Mouse (Mus musculus) stomach, embryonic 16.5 days (tissue): ENCODE data around the gene Ccl6. TPM values are rescaled to one million over a fixed set of nuclear protein-coding genes. Genes with fewer than 3 reads are reported as not detected.

Experiments
- ATAC-seq: fragments of 200-750 bp; cut with Nextera tagmentation; 2 replicates; pipeline ENCODE4 v1.8.0; 2017; ENCODE audit warnings: moderate number of reproducible peaks, moderate TSS enrichment; ENCODE audit not compliant: insufficient read depth, low FRiP score
- H3K27ac ChIP-seq: fragments of 300-500 bp; sonication (generic); 2 replicates; pipeline ENCODE4 v1.5.1; 2014; ENCODE audit warnings: low read length
- H3K27me3 ChIP-seq: fragments of 300-500 bp; sonication (generic); 2 replicates; pipeline ENCODE4 v1.6.1; 2014; ENCODE audit warnings: low read length, control low read depth, mixed read lengths; ENCODE audit not compliant: control insufficient read depth, insufficient read depth
- H3K36me3 ChIP-seq: fragments of 300-500 bp; sonication (generic); 2 replicates; pipeline ENCODE4 v1.6.1; 2014; ENCODE audit warnings: low read length; ENCODE audit not compliant: control insufficient read depth, insufficient read depth
- H3K4me1 ChIP-seq: fragments of 300-500 bp; sonication (generic); 2 replicates; pipeline ENCODE4 v1.6.1; 2014; ENCODE audit warnings: low read length, control low read depth, mixed read lengths; ENCODE audit not compliant: control insufficient read depth, insufficient read depth
- H3K4me2 ChIP-seq: fragments of 300-500 bp; sonication (generic); 2 replicates; pipeline ENCODE4 v1.6.1; 2014; ENCODE audit warnings: low read depth, low read length, mixed read lengths
- H3K4me3 ChIP-seq: fragments of 300-500 bp; sonication (generic); replicated peaks from 2 replicates; pipeline ENCODE4 v1.5.1; 2014; ENCODE audit warnings: mild to moderate bottlenecking, low read length
- H3K9ac ChIP-seq: fragments of 300-500 bp; sonication (generic); 2 replicates; pipeline ENCODE4 v1.6.1; 2014; ENCODE audit warnings: low read length
- H3K9me3 ChIP-seq: fragments of 300-500 bp; sonication (generic); replicated peaks from 2 replicates; pipeline ENCODE4 v1.6.1; 2016; ENCODE audit warnings: low read length, control low read depth; ENCODE audit not compliant: control insufficient read depth
- WGBS: fragments of 180-500 bp; shearing (Covaris S2); extraction: QIAGEN DNeasy Blood & Tissue Kit; methylation state at CpG from one replicate; pipeline ENCODE4 v1.1.7; 2014; 5-methylcytosine and 5-hydroxymethylcytosine counted together
- polyA plus RNA-seq: library from polyadenylated mRNA; unstranded; fragments of >200 nt; fragmentation: Nextera tagmentation; extraction: Ambion mirVana; gene quantifications from 2 replicates; pipeline ENCODE4 v1.2.1, GENCODE M21; 2015

Ccl6 gene
- polyA plus RNA-seq, 1 experiment from 2014 or later, result 15.6 TPM

DNA sequence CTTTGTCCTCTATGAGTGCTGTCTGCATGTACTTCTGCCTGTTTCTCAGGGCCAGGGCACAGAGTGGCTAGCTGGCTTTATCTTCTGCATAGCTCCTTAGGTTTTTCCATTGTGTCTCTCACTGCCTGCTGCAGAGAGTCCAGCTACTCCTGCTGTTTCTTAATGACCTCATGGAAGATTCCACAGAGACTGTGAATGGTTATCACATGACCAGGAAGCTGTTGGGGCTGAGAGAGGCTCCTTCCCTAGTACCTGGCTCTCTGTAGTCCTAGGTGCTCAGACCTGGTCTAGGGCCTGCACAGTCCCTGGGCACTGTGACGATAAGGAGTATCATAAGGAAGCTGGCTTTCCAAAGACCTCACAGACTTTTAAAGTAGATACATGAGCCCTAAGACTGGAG lies 37.7 kb upstream of the Ccl6 start:
- no peaks in the 10 kb centered on the region for H3K4me1 ChIP-seq
- H3K27me3 ChIP-seq, result no peaks in the 10 kb centered on the region
- WGBS, result 84% methylated on average over 1 of the region's 1 CpGs
- H3K9me3 ChIP-seq, result no peaks in the 10 kb centered on the region
- no peak overlapping the region for H3K4me3 ChIP-seq
- no peak overlapping the region for H3K4me2 ChIP-seq
- H3K36me3 ChIP-seq, result no peaks in the 10 kb centered on the region
- no peak overlapping the region for H3K9ac ChIP-seq
- H3K27ac ChIP-seq, result no peak overlapping the region
- no peak for ATAC-seq

DNA sequence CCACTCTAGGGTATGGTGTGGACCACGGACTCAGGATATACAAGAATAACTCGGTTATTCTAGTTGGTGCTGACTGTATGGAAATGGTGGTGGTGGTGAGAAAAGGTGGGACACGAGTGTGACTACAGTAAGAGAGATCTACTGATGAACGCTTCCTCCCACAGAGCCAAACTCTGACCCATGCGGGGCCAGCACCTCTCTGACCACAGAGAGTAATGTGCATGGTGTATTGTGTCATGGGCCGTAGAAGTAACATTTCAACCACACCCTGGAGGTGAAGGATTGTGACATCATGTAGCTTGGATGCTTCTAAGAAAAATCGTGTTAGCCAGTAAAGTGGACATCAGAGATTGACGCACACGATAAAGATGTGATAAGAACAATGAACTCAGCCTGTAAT lies 35.9 kb upstream of the Ccl6 start:
- ATAC-seq, result no peak
- Histone ChIP-seq H3K27me3 (no peaks in the 10 kb centered on the region), H3K4me2 (no peak overlapping the region), H3K4me1 (no peaks in the 10 kb centered on the region), H3K27ac (no peak overlapping the region), H3K9me3 (no peaks in the 10 kb centered on the region), H3K4me3 (no peak overlapping the region), H3K9ac (no peak overlapping the region), H3K36me3 (no peaks in the 10 kb centered on the region)
- 77% methylated on average over 9 of the region's 9 CpGs for WGBS

DNA sequence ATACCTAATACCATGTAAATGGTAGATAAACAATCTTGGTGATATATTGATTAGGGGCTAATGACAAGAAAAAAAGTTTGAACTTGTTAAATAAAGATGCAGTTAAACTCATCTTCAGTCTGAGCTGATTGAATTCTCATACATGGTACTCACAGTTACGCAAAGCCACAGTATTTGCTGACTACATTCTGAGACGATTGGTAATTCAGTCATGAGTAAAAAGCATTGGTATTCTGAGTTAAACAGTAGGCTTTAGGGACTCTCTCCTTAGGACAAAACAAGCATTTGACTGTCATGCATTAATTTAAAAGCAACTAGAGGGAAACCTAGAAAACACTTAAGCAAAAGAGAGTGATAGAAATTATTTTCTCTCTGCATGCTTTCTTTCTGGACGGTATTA lies 30.7 kb upstream of the Ccl6 start:
- Histone ChIP-seq H3K27me3 (no peaks in the 10 kb centered on the region), H3K9ac (no peak overlapping the region), H3K27ac (no peak overlapping the region), H3K36me3 (no peaks in the 10 kb centered on the region), H3K4me1 (no peaks in the 10 kb centered on the region), H3K4me3 (no peak overlapping the region), H3K4me2 (no peak overlapping the region), H3K9me3 (no peaks in the 10 kb centered on the region)
- no peak for ATAC-seq
- 86% methylated on average over 3 of the region's 3 CpGs for WGBS

DNA sequence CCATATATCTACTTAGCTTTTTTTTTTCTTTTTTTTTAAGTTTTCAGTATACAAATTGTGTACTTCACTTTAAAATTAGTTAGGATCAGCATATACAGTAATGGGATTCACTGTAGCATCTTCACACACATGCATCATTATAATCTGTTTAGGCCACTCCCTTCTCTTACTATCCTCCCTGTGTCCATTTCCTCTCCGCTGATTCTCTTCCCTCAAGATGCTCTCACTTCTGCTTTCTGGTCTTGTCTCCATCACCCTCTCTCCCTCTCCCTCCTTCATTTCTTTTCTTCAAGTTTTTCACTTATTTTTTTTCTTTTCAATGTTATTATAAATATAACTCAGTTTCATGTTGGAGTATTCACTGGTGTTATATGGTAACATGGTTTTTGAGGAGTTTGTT lies 26.1 kb upstream of the Ccl6 start:
- WGBS, result 93% methylated on average over 1 of the region's 1 CpGs
- Histone ChIP-seq H3K36me3 (no peaks in the 10 kb centered on the region), H3K27me3 (no peaks in the 10 kb centered on the region), H3K4me3 (no peak overlapping the region), H3K27ac (no peak overlapping the region), H3K9ac (no peak overlapping the region), H3K4me2 (no peak overlapping the region), H3K9me3 (no peaks in the 10 kb centered on the region), H3K4me1 (no peaks in the 10 kb centered on the region)
- no peak for ATAC-seq

DNA sequence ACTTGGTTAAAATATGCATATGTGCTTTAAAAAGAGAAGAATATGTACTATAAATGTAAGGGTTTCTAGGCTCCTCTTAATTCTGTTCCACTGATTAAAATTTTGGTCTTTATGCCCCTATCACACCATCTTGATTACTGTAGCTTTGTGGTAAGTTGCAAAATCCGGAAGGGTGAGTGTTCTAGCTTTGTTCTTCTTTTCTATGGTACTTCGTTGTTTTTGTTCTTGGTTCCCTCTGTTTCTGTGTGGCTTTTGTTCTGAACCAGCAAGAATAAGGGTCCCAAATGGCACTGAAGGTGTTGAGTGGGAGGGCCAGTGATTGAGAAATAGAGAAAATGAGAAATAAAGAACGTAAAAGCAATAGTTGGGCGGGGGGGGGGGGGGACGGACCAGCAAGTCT lies 25.4 kb upstream of the Ccl6 start:
- no peak for ATAC-seq
- H3K4me2 ChIP-seq, result no peak overlapping the region
- no peaks in the 10 kb centered on the region for H3K4me1 ChIP-seq
- no peaks in the 10 kb centered on the region for H3K9me3 ChIP-seq
- no peaks in the 10 kb centered on the region for H3K27me3 ChIP-seq
- no peak overlapping the region for H3K4me3 ChIP-seq
- WGBS, result 52% methylated on average over 5 of the region's 5 CpGs
- H3K36me3 ChIP-seq, result no peaks in the 10 kb centered on the region
- no peak overlapping the region for H3K9ac ChIP-seq
- no peak overlapping the region for H3K27ac ChIP-seq

DNA sequence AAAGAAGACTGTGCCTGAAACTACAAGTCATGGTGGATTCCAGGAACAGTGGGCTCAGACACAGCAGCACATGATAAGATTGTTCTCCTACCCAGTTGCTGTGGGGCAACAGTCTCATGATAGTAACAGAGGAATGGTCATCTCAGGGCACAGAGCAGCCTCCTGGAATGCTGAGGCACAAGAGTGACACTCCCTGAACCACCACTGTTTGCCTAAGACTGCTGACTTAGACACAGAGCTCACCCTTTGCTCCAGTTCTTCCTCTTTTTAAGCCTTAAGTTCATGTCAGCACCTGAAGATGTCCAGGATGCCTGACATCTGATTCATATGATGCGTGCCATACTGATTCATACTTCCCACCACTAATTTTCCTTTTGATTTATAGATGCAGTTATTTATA lies 23.7 kb upstream of the Ccl6 start:
- Histone ChIP-seq H3K4me3 (no peak overlapping the region), H3K9me3 (no peaks in the 10 kb centered on the region), H3K4me1 (no peaks in the 10 kb centered on the region), H3K9ac (no peak overlapping the region), H3K27me3 (no peaks in the 10 kb centered on the region), H3K4me2 (no peak overlapping the region), H3K27ac (no peak overlapping the region), H3K36me3 (no peaks in the 10 kb centered on the region)
- 85% methylated on average over 1 of the region's 1 CpGs for WGBS
- ATAC-seq, result no peak

DNA sequence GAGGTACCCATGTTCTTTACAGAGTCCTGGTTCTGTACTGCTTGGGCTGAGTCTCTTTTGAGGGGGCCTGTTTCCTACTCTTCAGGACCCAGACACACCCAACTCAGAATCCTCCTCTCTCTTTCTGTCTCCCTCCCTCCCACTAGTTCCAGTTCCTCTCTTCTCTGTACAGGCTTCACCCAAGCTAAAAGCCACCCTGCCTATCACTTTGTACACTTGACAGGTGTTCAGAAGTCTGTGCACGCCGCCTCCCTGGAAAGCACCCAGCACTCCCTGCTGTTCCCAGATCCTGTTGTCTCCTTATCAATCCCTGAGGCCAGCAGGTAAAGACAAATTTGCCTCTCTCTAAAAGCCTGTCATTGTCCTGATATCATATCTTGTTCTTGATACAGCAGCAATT lies 18.0 kb upstream of the Ccl6 start:
- Histone ChIP-seq H3K36me3 (no peaks in the 10 kb centered on the region), H3K27me3 (no peaks in the 10 kb centered on the region), H3K9ac (no peak overlapping the region), H3K4me3 (no peak overlapping the region), H3K4me2 (no peak overlapping the region), H3K4me1 (no peaks in the 10 kb centered on the region), H3K27ac (no peak overlapping the region), H3K9me3 (no peaks in the 10 kb centered on the region)
- no peak for ATAC-seq
- 40% methylated on average over 2 of the region's 2 CpGs for WGBS

DNA sequence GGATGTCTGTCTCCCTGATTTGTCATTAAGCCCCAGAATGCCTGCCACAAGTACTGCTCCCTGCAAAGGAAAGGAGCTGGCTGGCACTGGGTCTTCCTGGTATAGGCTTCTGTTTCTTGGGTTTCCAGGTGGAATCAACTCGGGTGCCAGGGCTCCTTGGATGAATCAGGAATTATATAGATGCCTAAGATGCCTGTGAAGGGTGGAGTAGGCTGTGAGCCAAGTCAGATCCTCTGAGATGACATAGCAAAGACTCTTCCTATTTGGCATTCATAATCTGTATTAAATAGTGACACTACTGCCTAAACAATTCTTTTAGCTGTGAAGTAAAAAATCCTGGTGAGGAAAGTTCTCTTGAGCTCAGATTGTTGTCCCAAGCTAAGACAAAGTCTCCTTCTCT lies 13.5 kb upstream of the Ccl6 start:
- Histone ChIP-seq H3K27me3 (no peaks in the 10 kb centered on the region), H3K36me3 (no peaks in the 10 kb centered on the region), H3K27ac (no peak overlapping the region), H3K4me3 (no peak overlapping the region), H3K9ac (no peak overlapping the region), H3K4me2 (no peak overlapping the region), H3K4me1 (no peaks in the 10 kb centered on the region), H3K9me3 (no peaks in the 10 kb centered on the region)
- 33% methylated on average over 1 of the region's 1 CpGs for WGBS
- ATAC-seq, result no peak

DNA sequence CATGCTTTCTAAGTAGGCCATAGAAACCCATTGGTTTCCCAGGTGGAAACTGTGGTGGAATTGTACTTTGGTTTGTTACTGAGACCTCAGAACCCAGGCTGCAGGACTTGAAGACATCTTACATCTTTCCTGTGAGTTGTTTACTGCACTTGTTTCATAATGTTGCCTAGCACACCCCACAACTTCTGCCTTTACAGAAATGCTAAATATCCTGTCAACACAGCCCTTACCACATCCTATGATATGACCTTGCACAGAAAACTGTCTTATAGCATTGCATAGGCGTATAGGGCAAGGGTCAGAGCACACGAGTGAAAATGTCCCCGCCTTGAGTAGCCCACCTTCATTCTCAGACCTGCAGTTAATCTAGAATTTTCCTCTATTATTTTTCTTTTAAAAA lies 12.6 kb upstream of the Ccl6 start:
- H3K27ac ChIP-seq, result no peak overlapping the region
- no peak for ATAC-seq
- H3K27me3 ChIP-seq, result no peaks in the 10 kb centered on the region
- no peaks in the 10 kb centered on the region for H3K9me3 ChIP-seq
- H3K9ac ChIP-seq, result no peak overlapping the region
- H3K4me3 ChIP-seq, result no peak overlapping the region
- WGBS, result 89% methylated on average over 3 of the region's 3 CpGs
- H3K36me3 ChIP-seq, result no peaks in the 10 kb centered on the region
- H3K4me1 ChIP-seq, result no peaks in the 10 kb centered on the region
- H3K4me2 ChIP-seq, result no peak overlapping the region

DNA sequence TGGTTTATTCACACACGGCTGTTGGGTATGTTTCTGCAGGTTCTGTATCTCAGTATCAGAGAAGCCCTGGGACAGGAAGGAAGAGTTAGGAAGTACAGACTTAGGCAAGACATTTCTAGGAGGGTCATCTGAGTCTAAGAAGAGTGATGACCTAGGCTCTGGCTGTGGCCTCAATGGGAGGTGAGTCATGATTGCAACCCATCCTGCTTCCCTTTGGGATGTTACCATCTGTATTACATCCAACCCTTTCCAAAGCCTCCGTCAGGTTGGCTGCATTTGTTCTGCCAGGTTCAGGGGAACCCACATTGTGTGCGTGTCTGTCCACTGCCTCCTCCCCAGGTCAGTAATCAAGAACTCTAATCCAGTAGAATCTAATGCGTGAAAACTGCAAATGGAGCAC lies 11.8 kb upstream of the Ccl6 start:
- no peak overlapping the region for H3K9ac ChIP-seq
- no peak overlapping the region for H3K4me2 ChIP-seq
- WGBS, result 83% methylated on average over 4 of the region's 4 CpGs

More for the DNA sequence above, 11.8 kb upstream of the Ccl6 start:
- Histone ChIP-seq H3K27me3 (no peaks in the 10 kb centered on the region), H3K27ac (no peak overlapping the region), H3K9me3 (no peaks in the 10 kb centered on the region), H3K4me3 (no peak overlapping the region), H3K36me3 (no peaks in the 10 kb centered on the region), H3K4me1 (no peaks in the 10 kb centered on the region)
- ATAC-seq, result no peak
